Mouse (Mus musculus) kidney, embryonic 15.5 days (tissue): ENCODE measurements around the gene Dclk3. TPM values are rescaled to one million over a fixed set of nuclear protein-coding genes. Genes with fewer than 3 reads are reported as not detected.

ENCODE experiments used
- ATAC-seq: fragments of 200-750 bp; cut with Nextera tagmentation; replicated peaks from 2 replicates; pipeline ENCODE4 v1.8.0; 2017; ENCODE audit warnings: moderate TSS enrichment; ENCODE audit not compliant: low FRiP score
- H3K27ac ChIP-seq: fragments of 300-500 bp; sonication (generic); 2 replicates; pipeline ENCODE4 v1.5.1; 2015; ENCODE audit warnings: mild to moderate bottlenecking, inconsistent platforms
- H3K27me3 ChIP-seq: fragments of 300-500 bp; sonication (generic); 2 replicates; pipeline ENCODE4 v1.6.1; 2015; ENCODE audit warnings: inconsistent platforms
- H3K36me3 ChIP-seq: fragments of 300-500 bp; sonication (generic); 2 replicates; pipeline ENCODE4 v1.6.1; 2015; ENCODE audit warnings: inconsistent platforms
- H3K4me1 ChIP-seq: fragments of 300-500 bp; sonication (generic); 2 replicates; pipeline ENCODE4 v1.6.1; 2015; ENCODE audit warnings: inconsistent platforms
- H3K4me2 ChIP-seq: fragments of 300-500 bp; sonication (generic); 2 replicates; pipeline ENCODE4 v1.6.1; 2015; ENCODE audit warnings: moderate library complexity, mild to moderate bottlenecking, inconsistent platforms
- H3K4me3 ChIP-seq: fragments of 300-500 bp; sonication (generic); replicated peaks from 2 replicates; pipeline ENCODE4 v1.5.1; 2015; ENCODE audit warnings: mild to moderate bottlenecking, inconsistent platforms
- H3K9ac ChIP-seq: fragments of 300-500 bp; sonication (generic); 2 replicates; pipeline ENCODE4 v1.6.1; 2015; ENCODE audit warnings: mild to moderate bottlenecking, inconsistent platforms
- H3K9me3 ChIP-seq: fragments of 300-500 bp; sonication (generic); replicated peaks from 2 replicates; pipeline ENCODE4 v1.6.1; 2016; ENCODE audit warnings: inconsistent platforms
- WGBS: fragments of 180-500 bp; shearing (Covaris S2); methylation state at CpG from one replicate; pipeline ENCODE4 v1.1.7; 2015; ENCODE audit warnings: mixed read lengths; 5-methylcytosine and 5-hydroxymethylcytosine counted together
- polyA plus RNA-seq: library from polyadenylated mRNA; unstranded; fragments of >200 nt; fragmentation: Nextera tagmentation; extraction: Ambion mirVana; gene quantifications from 2 replicates; pipeline ENCODE4 v1.2.1, GENCODE M21; 2015

Gene Dclk3
- polyA plus RNA-seq, 1 experiment from 2014 or later: 3.2 TPM

GRCm38 (mm10) chr9:111495561-111495960, 56.7 kb downstream of the Dclk3 start:
- H3K9ac ChIP-seq: no peak overlapping the region
- H3K4me2 ChIP-seq: no peak overlapping the region
- no peak overlapping the region for H3K27ac ChIP-seq
- H3K9me3 ChIP-seq: no peaks in the 10 kb centered on the region
- no peak overlapping the region for H3K4me3 ChIP-seq
- H3K4me1 ChIP-seq: peaks cover 4% of the 10 kb centered on the region; the same call in 1 of the 2 replicates
- WGBS: under 1% methylated on average over 5 of the region's 5 CpGs
- H3K27me3 ChIP-seq: peaks cover 11% of the 10 kb centered on the region; the same call in 1 of the 2 replicates
- peak; percentile 56 for ATAC-seq
- no peaks in the 10 kb centered on the region for H3K36me3 ChIP-seq

- ATAC-seq: peak; percentile 77
- 31% methylated on average over 9 of the region's 9 CpGs for WGBS
- H3K4me3 ChIP-seq: no peak overlapping the region
Measured at GRCm38 (mm10) chr9:111497074-111497811, 58.4 kb downstream of the Dclk3 start.

GRCm38 (mm10) chr9:111500211-111500610, 61.3 kb downstream of the Dclk3 start:
- 84% methylated on average over 9 of the region's 9 CpGs for WGBS
- H3K27me3 ChIP-seq: no peaks in the 10 kb centered on the region
- H3K36me3 ChIP-seq: no peaks in the 10 kb centered on the region
- ATAC-seq: no peak
- H3K4me2 ChIP-seq: no peak overlapping the region
- H3K4me1 ChIP-seq: peaks cover 4% of the 10 kb centered on the region; the same call in 1 of the 2 replicates
- no peak overlapping the region for H3K27ac ChIP-seq
- H3K4me3 ChIP-seq: no peak overlapping the region
- H3K9me3 ChIP-seq: no peaks in the 10 kb centered on the region
- no peak overlapping the region for H3K9ac ChIP-seq

More at GRCm38 (mm10) chr9:111497074-111497811, 58.4 kb downstream of the Dclk3 start:
- Histone ChIP-seq H3K27me3 (peaks cover 5% of the 10 kb centered on the region; the same call in 1 of the 2 replicates), H3K27ac (peak overlapping the region; percentile 28; the same call in 1 of the 2 replicates), H3K4me2 (no peak overlapping the region), H3K9me3 (no peaks in the 10 kb centered on the region), H3K4me1 (peaks cover 4% of the 10 kb centered on the region; the same call in 1 of the 2 replicates), H3K9ac (no peak overlapping the region), H3K36me3 (no peaks in the 10 kb centered on the region)

GRCm38 (mm10) chr9:111506075-111506474, 67.2 kb downstream of the Dclk3 start:
- 0 out of 2 replicates have a peak, but pooled peaks cover 4% of the 10 kb centered on the region for H3K9me3 ChIP-seq
- no peak overlapping the region for H3K9ac ChIP-seq
- H3K27me3 ChIP-seq: no peaks in the 10 kb centered on the region
- no peak overlapping the region for H3K4me2 ChIP-seq
- no peaks in the 10 kb centered on the region for H3K36me3 ChIP-seq
- ATAC-seq: no peak
- H3K4me1 ChIP-seq: no peaks in the 10 kb centered on the region
- H3K4me3 ChIP-seq: no peak overlapping the region
- H3K27ac ChIP-seq: no peak overlapping the region
- WGBS: 59% methylated on average over 3 of the region's 3 CpGs

- ATAC-seq: no peak
- Histone ChIP-seq H3K4me1 (no peaks in the 10 kb centered on the region), H3K4me2 (no peak overlapping the region), H3K9ac (no peak overlapping the region), H3K27me3 (no peaks in the 10 kb centered on the region), H3K9me3 (no peaks in the 10 kb centered on the region), H3K36me3 (no peaks in the 10 kb centered on the region), H3K27ac (no peak overlapping the region), H3K4me3 (no peak overlapping the region)
- 62% methylated on average over 15 of the region's 15 CpGs for WGBS
Measured at GRCm38 (mm10) chr9:111514586-111515473, 75.9 kb downstream of the Dclk3 start.

GRCm38 (mm10) chr9:111515536-111515935, 76.7 kb downstream of the Dclk3 start:
- Histone ChIP-seq H3K4me1 (no peaks in the 10 kb centered on the region), H3K9ac (no peak overlapping the region), H3K4me2 (no peak overlapping the region), H3K27me3 (no peaks in the 10 kb centered on the region), H3K9me3 (no peaks in the 10 kb centered on the region), H3K36me3 (no peaks in the 10 kb centered on the region), H3K4me3 (no peak overlapping the region), H3K27ac (no peak overlapping the region)
- ATAC-seq: no peak
- 94% methylated on average over 3 of the region's 3 CpGs for WGBS

GRCm38 (mm10) chr9:111522226-111522625, 83.3 kb downstream of the Dclk3 start:
- H3K27me3 ChIP-seq: no peaks in the 10 kb centered on the region
- no peak overlapping the region for H3K4me2 ChIP-seq
- 0 out of 2 replicates have a peak, but pooled peaks cover 6% of the 10 kb centered on the region for H3K9me3 ChIP-seq
- ATAC-seq: no peak
- WGBS: 88% methylated on average over 7 of the region's 7 CpGs
- H3K27ac ChIP-seq: no peak overlapping the region
- H3K4me1 ChIP-seq: no peaks in the 10 kb centered on the region
- no peak overlapping the region for H3K9ac ChIP-seq
- H3K36me3 ChIP-seq: no peaks in the 10 kb centered on the region
- no peak overlapping the region for H3K4me3 ChIP-seq

- no peak overlapping the region for H3K4me2 ChIP-seq
- no peaks in the 10 kb centered on the region for H3K4me1 ChIP-seq
- 93% methylated on average over 11 of the region's 11 CpGs for WGBS
- H3K9me3 ChIP-seq: 0 out of 2 replicates have a peak, but pooled peaks cover 6% of the 10 kb centered on the region
- H3K9ac ChIP-seq: no peak overlapping the region
- H3K27ac ChIP-seq: no peak overlapping the region
- no peaks in the 10 kb centered on the region for H3K27me3 ChIP-seq
- no peaks in the 10 kb centered on the region for H3K36me3 ChIP-seq
- H3K4me3 ChIP-seq: no peak overlapping the region
- ATAC-seq: no peak
Measured at GRCm38 (mm10) chr9:111523111-111523510, 84.2 kb downstream of the Dclk3 start.

GRCm38 (mm10) chr9:111523871-111524270, 85.0 kb downstream of the Dclk3 start:
- H3K9ac ChIP-seq: no peak overlapping the region
- no peak overlapping the region for H3K4me2 ChIP-seq
- H3K36me3 ChIP-seq: no peaks in the 10 kb centered on the region
- H3K4me1 ChIP-seq: no peaks in the 10 kb centered on the region
- no peaks in the 10 kb centered on the region for H3K27me3 ChIP-seq
- no peak for ATAC-seq
- H3K9me3 ChIP-seq: 0 out of 2 replicates have a peak, but pooled peaks cover 6% of the 10 kb centered on the region
- H3K27ac ChIP-seq: no peak overlapping the region
- 93% methylated on average over 3 of the region's 3 CpGs for WGBS
- no peak overlapping the region for H3K4me3 ChIP-seq

GRCm38 (mm10) chr9:111534744-111535423, 96.0 kb downstream of the Dclk3 start:
- Histone ChIP-seq H3K4me3 (no peak overlapping the region), H3K4me1 (peaks cover 4% of the 10 kb centered on the region), H3K9me3 (no peaks in the 10 kb centered on the region), H3K4me2 (no peak overlapping the region), H3K27ac (no peak overlapping the region), H3K9ac (no peak overlapping the region), H3K27me3 (no peaks in the 10 kb centered on the region), H3K36me3 (no peaks in the 10 kb centered on the region)
- 33% methylated on average over 7 of the region's 7 CpGs for WGBS
- ATAC-seq: peak; percentile 33; the same call in 1 of the 2 replicates

GRCm38 (mm10) chr9:111535445-111536064, 96.7 kb downstream of the Dclk3 start:
- Histone ChIP-seq H3K4me2 (no peak overlapping the region), H3K9ac (no peak overlapping the region), H3K36me3 (no peaks in the 10 kb centered on the region), H3K27me3 (no peaks in the 10 kb centered on the region), H3K4me1 (peaks cover 4% of the 10 kb centered on the region), H3K4me3 (no peak overlapping the region), H3K9me3 (no peaks in the 10 kb centered on the region), H3K27ac (no peak overlapping the region)
- 0 out of 2 replicates have a peak, but pooled peaks have one; percentile 49 for ATAC-seq
- WGBS: 66% methylated on average over 8 of the region's 8 CpGs
